Comparison of ENCODE assay signal across 10 mouse cellular contexts in genomic region chr19:50171849-50172248, GRCm38 (mm10).
DNase-seq lines count a peak whose midpoint lies in the region; ATAC-seq and TF ChIP-seq lines count a peak whose summit lies in the region.
"Had no signal": no experiment of that assay in that cellular context is flagged by ENCODE, and none has a peak within 500 bp of the region (broad histone marks: within the 10 kb centered on the region; RNA-seq: fewer than 3 reads in every experiment).

No protein-coding gene starts in this region.

- H3K36me3 ChIP-seq in intestine, postnatal 0 days (ENCODE audit: control insufficient read depth, insufficient read depth): no peaks in the 10 kb centered on the region
- H3K36me3 ChIP-seq in intestine, embryonic 15.5 days: no peaks in the 10 kb centered on the region
- no peaks in the 10 kb centered on the region for H3K36me3 ChIP-seq in neural tube, embryonic 11.5 days (ENCODE audit: control insufficient read depth, insufficient read depth, low read length)
- H3K36me3 ChIP-seq in limb, embryonic 14.5 days (ENCODE audit: control insufficient read depth, insufficient read depth, low read length): no peaks in the 10 kb centered on the region
- H3K36me3 ChIP-seq: embryonic facial prominence, embryonic 13.5 days had no signal

- no peak overlapping the region for H3K4me3 ChIP-seq in intestine, postnatal 0 days (ENCODE audit: low read depth, low read length)
- no peak overlapping the region for H3K4me3 ChIP-seq in intestine, embryonic 15.5 days (replicated peaks)
- no peak overlapping the region for H3K4me3 ChIP-seq in neural tube, embryonic 11.5 days (ENCODE audit: low read depth, low read length)
- no peak overlapping the region for H3K4me3 ChIP-seq in limb, embryonic 14.5 days (replicated peaks; ENCODE audit: low read length)
- H3K4me3 ChIP-seq: embryonic facial prominence, embryonic 13.5 days had no signal

- no peak overlapping the region for H3K27ac ChIP-seq in intestine, postnatal 0 days (ENCODE audit: low read depth, low read length)
- H3K27ac ChIP-seq in intestine, embryonic 15.5 days: no peak overlapping the region
- H3K27ac ChIP-seq in neural tube, embryonic 11.5 days (ENCODE audit: low read depth, low read length): no peak overlapping the region
- no peak overlapping the region for H3K27ac ChIP-seq in limb, embryonic 14.5 days (replicated peaks; ENCODE audit: low read depth, low read length)
- H3K27ac ChIP-seq: embryonic facial prominence, embryonic 13.5 days had no signal

- no peak for TF ChIP-seq POLR2A in limb, embryonic 14.5 days (IDR thresholded peaks at IDR 0.05; ENCODE audit: borderline replicate concordance, extremely low read depth, insufficient read depth, insufficient read length)

- no peaks in the 10 kb centered on the region for H3K27me3 ChIP-seq in intestine, postnatal 0 days (replicated peaks; ENCODE audit: control insufficient read depth, insufficient read depth, low read length)
- no peaks in the 10 kb centered on the region for H3K27me3 ChIP-seq in intestine, embryonic 15.5 days (replicated peaks)
- H3K27me3 ChIP-seq in neural tube, embryonic 11.5 days (ENCODE audit: control insufficient read depth, insufficient read depth, low read length): no peaks in the 10 kb centered on the region
- H3K27me3 ChIP-seq in limb, embryonic 14.5 days (ENCODE audit: control insufficient read depth, insufficient read depth, low read length): no peaks in the 10 kb centered on the region
- H3K27me3 ChIP-seq: embryonic facial prominence, embryonic 13.5 days had no signal

- no peaks in the 10 kb centered on the region for H3K4me1 ChIP-seq in intestine, postnatal 0 days (replicated peaks; ENCODE audit: control insufficient read depth, insufficient read depth, low read length)
- no peaks in the 10 kb centered on the region for H3K4me1 ChIP-seq in intestine, embryonic 15.5 days (replicated peaks)
- H3K4me1 ChIP-seq in neural tube, embryonic 11.5 days (ENCODE audit: control insufficient read depth, insufficient read depth, low read length): no peaks in the 10 kb centered on the region
- H3K4me1 ChIP-seq in limb, embryonic 14.5 days (ENCODE audit: control insufficient read depth, insufficient read depth, low read length): no peaks in the 10 kb centered on the region
- H3K4me1 ChIP-seq: embryonic facial prominence, embryonic 13.5 days had no signal

- no peak overlapping the region for H3K9ac ChIP-seq in intestine, postnatal 0 days (ENCODE audit: low read depth, low read length)
- H3K9ac ChIP-seq in intestine, embryonic 15.5 days: no peak overlapping the region
- no peak overlapping the region for H3K9ac ChIP-seq in neural tube, embryonic 11.5 days (ENCODE audit: low read length)
- no peak overlapping the region for H3K9ac ChIP-seq in limb, embryonic 14.5 days (ENCODE audit: low read depth, low read length, severe bottlenecking)
- H3K9ac ChIP-seq: embryonic facial prominence, embryonic 13.5 days had no signal

- peak; percentile 42 for TF ChIP-seq CTCF in intestine, postnatal 0 days (IDR thresholded peaks at IDR 0.05; ENCODE audit: low read depth)

- no peak for DNase-seq in neural tube, embryonic 11.5 days (ENCODE audit: low spot score)
- no peak for DNase-seq in neural tube, embryonic 10.5 days (ENCODE audit: extremely low spot score, low spot score)
- DNase-seq in ZHBTc4 (ENCODE audit: low read depth, low spot score): peak; percentile 17
- peak; percentile 19 for DNase-seq in limb, embryonic 14.5 days (ENCODE audit: low spot score)
- DNase-seq in spleen, postnatal 4 days (ENCODE audit: low spot score in 2 of 2): no peak
- DNase-seq: thymus, postnatal 36 days had no signal

- no peak overlapping the region for H3K4me2 ChIP-seq in intestine, postnatal 0 days (replicated peaks; ENCODE audit: low read depth)
- no peak overlapping the region for H3K4me2 ChIP-seq in intestine, embryonic 15.5 days (replicated peaks)
- H3K4me2 ChIP-seq in neural tube, embryonic 11.5 days (ENCODE audit: low read depth): no peak overlapping the region
- H3K4me2 ChIP-seq in limb, embryonic 14.5 days (replicated peaks; ENCODE audit: low read depth, low read length, severe bottlenecking): no peak overlapping the region
- H3K4me2 ChIP-seq: embryonic facial prominence, embryonic 13.5 days had no signal

- ATAC-seq in intestine, postnatal 0 days: no peak
- ATAC-seq in intestine, embryonic 15.5 days: no peak
- peak; percentile 50; the same call in 1 of the 2 replicates for ATAC-seq in neural tube, embryonic 11.5 days (ENCODE audit: insufficient read depth, low FRiP score, low TSS enrichment)
- no peak for ATAC-seq in limb, embryonic 14.5 days (ENCODE audit: low FRiP score, low read depth)
- no peak for ATAC-seq in granulocyte monocyte progenitor cell, adult 5-6 weeks (replicated peaks; ENCODE audit: poor library complexity, severe bottlenecking)

- H3K9me3 ChIP-seq in intestine, postnatal 0 days (ENCODE audit: control insufficient read depth): no peaks in the 10 kb centered on the region
- no peaks in the 10 kb centered on the region for H3K9me3 ChIP-seq in intestine, embryonic 15.5 days
- no peaks in the 10 kb centered on the region for H3K9me3 ChIP-seq in neural tube, embryonic 11.5 days (ENCODE audit: control insufficient read depth, low read length)
- H3K9me3 ChIP-seq in limb, embryonic 14.5 days (ENCODE audit: control insufficient read depth, low read length): no peaks in the 10 kb centered on the region
- H3K9me3 ChIP-seq: embryonic facial prominence, embryonic 13.5 days had no signal

- WGBS in intestine, postnatal 0 days: 73% methylated on average over 4 of the region's 4 CpGs
- 73% methylated on average over 4 of the region's 4 CpGs for WGBS in intestine, embryonic 15.5 days
- WGBS in neural tube, embryonic 11.5 days: 76% methylated on average over 4 of the region's 4 CpGs
- WGBS in limb, embryonic 14.5 days: 72% methylated on average over 4 of the region's 4 CpGs

Comparison
In these comparisons a context has a peak if more than half of its experiments do, and no peak if none do; other contexts are left out.
1. DNase-seq: peak in ZHBTc4 (single experiment) and limb, embryonic 14.5 days (single experiment); none in neural tube, embryonic 11.5 days (single experiment), neural tube, embryonic 10.5 days (single experiment) and spleen, postnatal 4 days (0 of 2).